Mouse (Mus musculus) heart, postnatal 0 days (tissue): ENCODE data around the gene Rpa2. TPM values are rescaled to one million over a fixed set of nuclear protein-coding genes. Genes with fewer than 3 reads are reported as not detected.
"Not testable (repeated sequence)": the region's sequence is repeated elsewhere in the genome, so short reads cannot be mapped to it uniquely, and the experiment has no call there.

Experiments used
- ATAC-seq: fragments of 200-750 bp; cut with Nextera tagmentation; 2 replicates; pipeline ENCODE4 v1.8.0; 2017; ENCODE audit warnings: low read depth, moderate number of reproducible peaks, moderate library complexity; ENCODE audit not compliant: insufficient read depth
- DNase-seq: peaks from one replicate; pipeline ENCODE4 v3.0.0-alpha.2; 2016; ENCODE audit warnings: low spot score
- H3K27ac ChIP-seq: fragments of 300-500 bp; sonication (generic); 2 replicates; pipeline ENCODE4 v1.5.1; 2014; ENCODE audit warnings: low read depth, mild to moderate bottlenecking
- H3K27me3 ChIP-seq: fragments of 300-500 bp; sonication (generic); 2 replicates; pipeline ENCODE4 v1.6.1; 2014; ENCODE audit warnings: low read length, mixed read lengths; ENCODE audit not compliant: control insufficient read depth, insufficient read depth
- H3K36me3 ChIP-seq: fragments of 300-500 bp; sonication (generic); replicated peaks from 2 replicates; pipeline ENCODE4 v1.6.1; 2014; ENCODE audit warnings: low read length, mixed read lengths; ENCODE audit not compliant: control insufficient read depth, insufficient read depth
- H3K4me1 ChIP-seq: fragments of 300-500 bp; sonication (generic); 2 replicates; pipeline ENCODE4 v1.6.1; 2014; ENCODE audit warnings: antibody characterized with exemption; ENCODE audit not compliant: control insufficient read depth, insufficient read depth
- H3K4me2 ChIP-seq: fragments of 300-500 bp; sonication (generic); 2 replicates; pipeline ENCODE4 v1.6.1; 2014; ENCODE audit warnings: low read depth, mild to moderate bottlenecking, low read length, moderate library complexity
- H3K4me3 ChIP-seq: fragments of 300-500 bp; sonication (generic); 2 replicates; pipeline ENCODE4 v1.5.1; 2014; ENCODE audit warnings: low read depth, low read length
- H3K9ac ChIP-seq: fragments of 300-500 bp; sonication (generic); replicated peaks from 2 replicates; pipeline ENCODE4 v1.6.1; 2014; ENCODE audit warnings: low read depth, low read length, mixed read lengths
- H3K9me3 ChIP-seq: fragments of 300-500 bp; sonication (generic); replicated peaks from 2 replicates; pipeline ENCODE4 v1.6.1; 2016; ENCODE audit warnings: low read length; ENCODE audit not compliant: control insufficient read depth
- CTCF ChIP-seq: IDR thresholded peaks from 2 replicates; pipeline ENCODE4 v1.5.1; 2016; ENCODE audit warnings: antibody characterized with exemption, control low read depth, low read depth
- EP300 ChIP-seq: IDR thresholded peaks from 2 replicates; pipeline ENCODE4 v1.6.1; 2016; ENCODE audit warnings: antibody characterized with exemption, low read depth
- WGBS: fragments of 180-500 bp; shearing (Covaris S2); extraction: QIAGEN DNeasy Blood & Tissue Kit; methylation state at CpG from one replicate; pipeline ENCODE4 v1.1.7; 2014; 5-methylcytosine and 5-hydroxymethylcytosine counted together
- polyA plus RNA-seq: library from polyadenylated mRNA; unstranded; fragments of >200 nt; fragmentation: Nextera tagmentation; extraction: Ambion mirVana; gene quantifications from 2 replicates; pipeline ENCODE4 v1.2.1, GENCODE M21; 2015
- total RNA-seq: library from RNA; depleted of rRNA; stranded (reverse); fragments of >200 nt; gene quantifications from 2 replicates; pipeline ENCODE4 v1.2.3, GENCODE M21; 2014; ENCODE audit warnings: low replicate concordance

Rpa2 gene
- total and polyA plus RNA-seq, 2 experiments from 2014 or later, result 26.1 to 32.0 TPM

DNA sequence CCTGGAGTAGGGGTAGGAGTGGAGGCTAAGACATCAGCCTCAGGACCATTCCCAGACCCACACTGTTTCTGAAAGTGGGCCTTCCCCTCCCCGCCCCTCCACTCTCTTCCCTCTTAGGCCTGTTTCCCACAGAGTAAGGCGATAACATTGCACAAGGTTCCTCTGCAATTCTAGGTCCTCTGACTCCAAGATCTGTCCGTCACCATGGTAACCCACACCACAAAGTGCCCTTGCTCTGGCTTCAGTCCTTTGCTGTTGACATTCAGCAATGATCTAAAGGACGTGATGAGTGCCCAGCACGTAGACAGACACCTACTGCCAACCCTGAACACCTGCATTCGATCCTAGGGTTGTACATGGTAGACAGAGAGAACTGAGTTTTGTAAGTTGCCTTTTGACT is 15.1 kb upstream of the Rpa2 start:
- H3K27ac ChIP-seq, result no peak overlapping the region
- ATAC-seq, result no peak
- 53% methylated on average over 6 of the region's 6 CpGs for WGBS
- H3K9ac ChIP-seq, result no peak overlapping the region
- no peaks in the 10 kb centered on the region for H3K9me3 ChIP-seq
- H3K4me1 ChIP-seq, result 0 out of 2 replicates have a peak, but pooled peaks cover 6% of the 10 kb centered on the region
- no peak overlapping the region for H3K4me3 ChIP-seq
- no peak for TF ChIP-seq EP300
- TF ChIP-seq CTCF, result no peak
- H3K4me2 ChIP-seq, result no peak overlapping the region
- no peak for DNase-seq
- H3K36me3 ChIP-seq, result no peaks in the 10 kb centered on the region
- 0 out of 2 replicates have a peak, but pooled peaks cover 3% of the 10 kb centered on the region for H3K27me3 ChIP-seq

DNA sequence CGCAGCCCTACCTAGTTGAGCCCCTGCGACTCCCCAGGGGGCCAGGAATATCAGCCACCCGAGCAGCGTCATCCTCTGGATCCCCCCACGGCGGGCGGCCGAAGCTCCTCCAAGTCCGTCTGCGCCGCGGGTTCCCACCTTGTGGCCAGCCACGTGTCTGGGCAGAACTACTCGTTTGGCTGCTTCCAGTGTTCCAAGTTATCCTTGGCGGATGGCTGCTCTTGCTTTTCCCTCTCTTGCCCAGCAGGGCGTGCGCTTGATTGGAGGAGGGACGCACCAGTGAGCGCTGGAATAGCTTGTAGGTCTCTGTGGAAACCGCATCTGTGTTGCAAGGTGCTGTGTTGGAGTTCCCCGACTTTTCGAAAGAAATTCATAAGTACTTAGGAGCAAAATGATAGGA is 11.2 kb upstream of the Rpa2 start, which contains the start of gene Smpdl3b:
TSS of gene Smpdl3b (minus strand) at position 279 of the 400 bp plus-strand sequence.
- no peaks in the 10 kb centered on the region for H3K36me3 ChIP-seq
- 0 out of 2 replicates have a peak, but pooled peaks cover 3% of the 10 kb centered on the region for H3K27me3 ChIP-seq
- peak within 1 kb of the TSS; percentile 50 for H3K4me3 ChIP-seq
- H3K4me1 ChIP-seq, result 0 out of 2 replicates have a peak, but pooled peaks cover 6% of the 10 kb centered on the region
- H3K9me3 ChIP-seq, result no peaks in the 10 kb centered on the region
- 1% methylated on average over 22 of the region's 22 CpGs for WGBS
- peak within 1 kb of the TSS; percentile 75 for H3K4me2 ChIP-seq
- peak; percentile 75 for DNase-seq
- peak; percentile 85 for ATAC-seq
- H3K9ac ChIP-seq, result no peak within 1 kb of the TSS
- H3K27ac ChIP-seq, result no peak within 1 kb of the TSS
- no peak for TF ChIP-seq EP300
- peak; percentile 59 for TF ChIP-seq CTCF

DNA sequence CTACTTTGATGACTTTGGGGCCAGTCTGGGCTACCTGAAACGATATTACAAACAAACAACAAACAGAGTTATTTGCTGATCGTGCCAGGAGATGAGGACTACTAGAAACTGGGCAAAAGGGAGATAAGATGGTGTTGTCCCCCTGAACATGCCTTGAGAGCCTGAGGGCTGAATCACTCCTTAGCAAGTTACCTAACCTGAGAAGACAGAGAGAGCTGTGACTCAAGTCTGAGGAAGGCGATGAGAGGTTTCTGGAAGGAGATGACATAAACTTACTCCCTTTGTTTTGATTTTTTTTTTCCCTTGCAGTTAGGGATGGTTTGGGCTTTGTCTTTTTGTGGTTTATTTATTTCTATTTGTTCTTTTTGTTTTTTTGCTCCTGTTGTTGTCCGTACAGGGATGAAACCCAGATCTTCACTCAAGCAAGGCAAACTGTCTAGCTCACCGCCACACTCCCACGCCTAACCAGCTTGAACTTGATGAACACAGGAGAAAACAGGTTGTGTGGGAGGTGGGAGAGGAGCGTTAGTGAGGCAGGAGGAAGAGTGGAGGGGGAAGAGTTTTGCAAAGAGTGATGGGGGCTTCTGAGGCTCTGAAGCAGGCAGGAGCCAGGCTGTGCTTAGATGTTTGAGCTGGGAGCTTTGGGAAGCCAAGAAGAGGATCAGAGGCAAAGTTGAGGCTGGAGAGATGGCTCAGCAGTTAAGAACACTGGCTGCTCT is 10.3 kb upstream of the Rpa2 start:
- no peaks in the 10 kb centered on the region for H3K36me3 ChIP-seq
- no peak overlapping the region for H3K4me3 ChIP-seq
- no peak for TF ChIP-seq EP300
- TF ChIP-seq CTCF, result no peak
- H3K4me1 ChIP-seq, result 0 out of 2 replicates have a peak, but pooled peaks cover 6% of the 10 kb centered on the region
- 70% methylated on average over 7 of the region's 7 CpGs for WGBS
- DNase-seq, result no peak
- H3K4me2 ChIP-seq, result no peak overlapping the region
- H3K9me3 ChIP-seq, result no peaks in the 10 kb centered on the region
- H3K27ac ChIP-seq, result no peak overlapping the region
- H3K27me3 ChIP-seq, result 0 out of 2 replicates have a peak, but pooled peaks cover 3% of the 10 kb centered on the region
- no peak for ATAC-seq
- no peak overlapping the region for H3K9ac ChIP-seq

DNA sequence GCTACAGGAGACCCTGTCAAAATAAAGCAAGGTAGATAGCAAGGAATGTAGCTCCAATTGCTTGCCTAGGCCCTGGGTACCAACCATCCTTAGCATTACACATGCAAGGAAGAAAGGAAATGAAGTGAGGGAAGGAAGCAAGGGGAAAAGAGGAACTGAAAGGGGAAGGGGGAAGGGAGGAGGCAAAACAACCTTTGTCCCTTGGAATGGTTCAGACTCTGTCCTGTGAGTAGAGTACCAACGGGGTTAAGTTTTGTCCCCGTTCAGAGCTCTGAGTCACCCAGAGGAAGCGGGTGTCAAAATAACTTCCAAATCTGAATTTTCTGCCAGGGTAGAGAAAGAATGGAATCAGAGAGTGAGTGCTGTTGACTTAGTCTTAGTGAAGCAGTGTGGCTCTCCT is 7.8 kb upstream of the Rpa2 start:
- DNase-seq (no peak), ATAC-seq (no peak)
- Histone ChIP-seq H3K36me3 (no peaks in the 10 kb centered on the region), H3K4me3 (no peak overlapping the region), H3K9me3 (no peaks in the 10 kb centered on the region), H3K4me2 (no peak overlapping the region), H3K27me3 (0 out of 2 replicates have a peak, but pooled peaks cover 3% of the 10 kb centered on the region), H3K9ac (no peak overlapping the region), H3K4me1 (0 out of 2 replicates have a peak, but pooled peaks cover 6% of the 10 kb centered on the region), H3K27ac (no peak overlapping the region)
- TF ChIP-seq EP300, result no peak
- no peak for TF ChIP-seq CTCF
- 38% methylated on average over 3 of the region's 3 CpGs for WGBS

DNA sequence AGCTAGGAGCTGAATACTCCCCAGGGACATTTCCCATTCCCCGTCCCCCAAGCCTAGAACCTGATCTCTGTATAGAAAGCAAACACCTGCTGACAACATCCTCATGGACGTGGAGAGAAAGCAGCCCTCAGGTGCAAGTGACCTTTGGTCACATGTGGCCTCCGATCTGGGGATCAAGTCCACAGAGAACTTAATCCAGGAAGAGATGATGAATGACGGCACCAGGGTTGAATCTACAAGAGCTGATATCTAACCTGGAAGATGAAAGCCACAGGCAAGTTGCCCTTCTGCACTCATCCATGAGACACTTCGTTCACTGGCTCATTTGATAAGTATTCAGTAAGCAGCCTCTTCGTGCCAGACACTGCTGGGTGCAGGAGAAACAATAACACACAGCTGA is 5.5 kb upstream of the Rpa2 start:
- DNase-seq (no peak), ATAC-seq (no peak)
- TF ChIP-seq EP300 (no peak), CTCF (no peak)
- no peaks in the 10 kb centered on the region for H3K4me1 ChIP-seq
- no peak overlapping the region for H3K4me2 ChIP-seq
- no peaks in the 10 kb centered on the region for H3K36me3 ChIP-seq
- no peak overlapping the region for H3K9ac ChIP-seq
- no peak overlapping the region for H3K27ac ChIP-seq
- WGBS, result 62% methylated on average over 6 of the region's 6 CpGs
- H3K27me3 ChIP-seq, result no peaks in the 10 kb centered on the region
- no peaks in the 10 kb centered on the region for H3K9me3 ChIP-seq
- H3K4me3 ChIP-seq, result no peak overlapping the region

DNA sequence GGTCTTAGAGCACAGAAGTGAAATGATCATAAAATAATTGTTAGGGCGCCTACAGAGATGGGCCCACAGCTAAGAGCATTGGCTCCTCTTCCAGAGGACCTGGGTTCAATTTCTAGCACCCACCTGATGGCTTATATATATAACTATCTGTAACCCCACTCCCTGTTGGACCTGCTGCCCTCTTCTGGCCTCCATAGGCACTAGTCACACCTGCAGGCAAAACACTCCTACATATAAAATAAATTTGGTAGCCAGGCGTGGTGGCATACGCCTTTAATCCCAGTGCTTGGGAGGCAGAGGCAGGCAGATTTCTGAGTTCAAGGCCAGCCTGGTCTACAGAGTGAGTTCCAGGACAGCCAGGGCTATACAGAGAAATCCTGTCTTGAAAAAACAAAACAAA is 5.0 kb upstream of the Rpa2 start:
- not testable (repeated sequence) for H3K4me3 ChIP-seq, DNase-seq, H3K9me3 ChIP-seq, H3K27me3 ChIP-seq, H3K27ac ChIP-seq, H3K4me2 ChIP-seq, H3K4me1 ChIP-seq, H3K9ac ChIP-seq, H3K36me3 ChIP-seq, ATAC-seq
- 82% methylated on average over 3 of the region's 3 CpGs for whole genome bisulfite sequencing
